Mouse (Mus musculus): ENCODE results near the gene Cd3eap.

DNA sequence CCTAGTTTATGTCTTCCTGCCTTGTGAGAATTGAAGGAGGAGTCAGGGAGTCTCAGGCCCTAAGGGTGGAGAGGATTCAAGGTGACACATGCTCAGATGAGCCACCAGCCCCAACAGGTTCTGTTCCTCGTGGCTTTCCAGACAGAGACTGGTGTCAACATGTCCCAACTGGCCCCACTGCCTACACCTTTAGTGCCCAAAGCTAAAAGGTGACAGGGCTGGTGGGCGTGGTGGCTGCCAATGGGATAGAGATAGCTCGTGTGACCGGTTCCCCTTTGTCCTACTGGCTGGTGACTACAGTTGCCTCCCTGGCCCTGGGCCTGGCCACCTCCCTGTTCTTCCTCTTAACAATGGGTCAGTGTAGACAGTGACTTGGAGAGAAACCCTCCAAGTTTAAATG, 6.1 kb upstream of the Cd3eap start:
- no peak for TF ChIP-seq CTCF (IDR thresholded peaks at IDR 0.05; ENCODE audit: low read depth)
- no peak for TF ChIP-seq EP300 (IDR thresholded peaks at IDR 0.05; ENCODE audit: low read depth)
